Mouse (Mus musculus): ENCODE results near the gene Gm20388.

GRCm38 (mm10) chr8:122126659-122127058 lies 2216.0 kb downstream of the Gm20388 start:
- TF ChIP-seq CTCF (IDR thresholded peaks at IDR 0.05; ENCODE audit: borderline replicate concordance, extremely low read depth, insufficient read depth, insufficient read length) (no peak), POLR2A (IDR thresholded peaks at IDR 0.05; ENCODE audit: borderline replicate concordance, extremely low read depth, insufficient read depth, insufficient read length, poor library complexity, severe bottlenecking) (no peak)

Measured in brain, embryonic 14.5 days (tissue).